Mouse (Mus musculus): Measurements from ENCODE around the gene Rpe65. TPM values are rescaled to one million over a fixed set of nuclear protein-coding genes. Genes with fewer than 3 reads are reported as not detected.

The Rpe65 gene
- not detected for polyA plus RNA-seq (2014; fragmentation: Illumina TruSeq; extraction: RNeasy Lipid Tissue Mini Kit (QIAGEN cat#74804); ENCODE audit: low read depth, low replicate concordance)

GRCm38 (mm10) chr3:159598875-159599274 is at the start of gene Rpe65:
Rpe65 (plus strand) TSS chr3:159599175.

Other genes with a start within 250 kb of the Rpe65 start
- not detected for gene Depdc1a, start 103.7 kb upstream of the Rpe65 start, polyA plus RNA-seq (2014; fragmentation: Illumina TruSeq; extraction: RNeasy Lipid Tissue Mini Kit (QIAGEN cat#74804); ENCODE audit: low read depth, low replicate concordance)
- gene Wls, start 240.5 kb downstream of the Rpe65 start, polyA plus RNA-seq (2014; fragmentation: Illumina TruSeq; extraction: RNeasy Lipid Tissue Mini Kit (QIAGEN cat#74804); ENCODE audit: low read depth, low replicate concordance): 7.3 TPM

Data from liver, adult 10 weeks (tissue).